Mouse (Mus musculus) hindbrain, postnatal 0 days (tissue): ENCODE measurements around the gene Taok1. TPM values are rescaled to one million over a fixed set of nuclear protein-coding genes. Genes with fewer than 3 reads are reported as not detected.

ENCODE experiments used
- ATAC-seq: fragments of 200-750 bp; cut with Nextera tagmentation; 2 replicates; pipeline ENCODE4 v1.8.0; 2017; ENCODE audit warnings: mild to moderate bottlenecking, moderate TSS enrichment, moderate library complexity
- DNase-seq: peaks from one replicate; pipeline ENCODE4 v3.0.0-alpha.2; 2015; ENCODE audit warnings: low spot score
- H3K27ac ChIP-seq: fragments of 300-500 bp; sonication (generic); 2 replicates; pipeline ENCODE4 v1.5.1; 2014; ENCODE audit warnings: mild to moderate bottlenecking
- H3K27me3 ChIP-seq: fragments of 300-500 bp; sonication (generic); 2 replicates; pipeline ENCODE4 v1.6.1; 2014; ENCODE audit warnings: low read length, mixed read lengths; ENCODE audit not compliant: insufficient read depth
- H3K36me3 ChIP-seq: fragments of 300-500 bp; sonication (generic); 2 replicates; pipeline ENCODE4 v1.6.1; 2014; ENCODE audit warnings: low read length, mixed read lengths; ENCODE audit not compliant: insufficient read depth
- H3K4me1 ChIP-seq: fragments of 300-500 bp; sonication (generic); 2 replicates; pipeline ENCODE4 v1.6.1; 2014; ENCODE audit warnings: antibody characterized with exemption, low read length, mixed read lengths; ENCODE audit not compliant: insufficient read depth
- H3K4me2 ChIP-seq: fragments of 300-500 bp; sonication (generic); 2 replicates; pipeline ENCODE4 v1.6.1; 2014; ENCODE audit warnings: low read depth, mild to moderate bottlenecking, low read length, moderate library complexity, mixed read lengths
- H3K4me3 ChIP-seq: fragments of 300-500 bp; sonication (generic); 2 replicates; pipeline ENCODE4 v1.5.1; 2014; ENCODE audit warnings: low read length
- H3K9ac ChIP-seq: fragments of 300-500 bp; sonication (generic); replicated peaks from 2 replicates; pipeline ENCODE4 v1.6.1; 2014; ENCODE audit warnings: mild to moderate bottlenecking, low read length, moderate library complexity, mixed read lengths
- H3K9me3 ChIP-seq: fragments of 300-500 bp; sonication (generic); 2 replicates; pipeline ENCODE4 v1.6.1; 2016; ENCODE audit warnings: low read length, mixed read lengths
- CTCF ChIP-seq: IDR thresholded peaks from 2 replicates; pipeline ENCODE4 v1.5.1; 2016; ENCODE audit warnings: antibody characterized with exemption, control low read depth, low read depth
- WGBS: fragments of 180-500 bp; shearing (Covaris S2); extraction: QIAGEN DNeasy Blood & Tissue Kit; methylation state at CpG from one replicate; pipeline ENCODE4 v1.1.7; 2014; 5-methylcytosine and 5-hydroxymethylcytosine counted together
- polyA plus RNA-seq: library from polyadenylated mRNA; unstranded; fragments of >200 nt; fragmentation: Nextera tagmentation; extraction: Ambion mirVana; gene quantifications from 2 replicates; pipeline ENCODE4 v1.2.1, GENCODE M21; 2015
- total RNA-seq: library from RNA; depleted of rRNA; stranded (reverse); fragments of >200 nt; gene quantifications from 2 replicates; pipeline ENCODE4 v1.2.3, GENCODE M21; 2014

Taok1 gene
- total and polyA plus RNA-seq, 2 experiments from 2014 or later, result 27.1 to 50.6 TPM

GRCm38 (mm10) chr11:77520601-77521529, 86.8 kb downstream of the Taok1 start:
- Histone ChIP-seq H3K27me3 (peaks cover 8% of the 10 kb centered on the region; the same call in 1 of the 2 replicates), H3K27ac (no peak overlapping the region), H3K36me3 (no peaks in the 10 kb centered on the region), H3K9me3 (no peaks in the 10 kb centered on the region), H3K4me2 (no peak overlapping the region), H3K9ac (no peak overlapping the region), H3K4me1 (no peaks in the 10 kb centered on the region), H3K4me3 (no peak overlapping the region)
- 49% methylated on average over 5 of the region's 5 CpGs for WGBS
- ATAC-seq (no peak), DNase-seq (no peak)
- no peak for TF ChIP-seq CTCF

DNA sequence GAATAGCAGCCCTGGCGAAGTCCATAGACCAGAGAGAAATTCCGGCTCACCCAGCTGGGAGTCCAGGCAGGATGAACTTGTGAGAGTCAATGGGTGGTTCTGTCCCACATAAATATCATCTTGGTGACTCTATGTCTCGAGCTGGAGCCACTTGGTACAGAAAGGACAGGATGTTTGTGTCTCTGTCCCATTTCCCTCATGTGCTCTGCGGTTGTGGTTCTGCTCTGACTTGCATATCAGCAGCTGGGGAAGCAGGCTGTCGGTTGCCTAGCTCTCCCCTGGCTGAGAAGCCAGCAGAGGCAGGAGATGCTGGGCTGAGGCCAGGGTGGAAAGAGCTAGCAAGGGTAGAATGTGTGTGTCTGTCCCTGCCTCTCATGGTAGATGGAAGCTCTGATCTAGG, 88.6 kb downstream of the Taok1 start, which contains the start of gene Gm10392:
Gene Gm10392 (minus strand): TSS at position 156 of the 400 bp plus-strand sequence.
- Histone ChIP-seq H3K9ac (no peak within 1 kb of the TSS), H3K9me3 (no peaks in the 10 kb centered on the region), H3K4me2 (no peak within 1 kb of the TSS), H3K27me3 (peaks cover 12% of the 10 kb centered on the region; the same call in 1 of the 2 replicates), H3K4me3 (no peak within 1 kb of the TSS), H3K27ac (no peak within 1 kb of the TSS), H3K36me3 (no peaks in the 10 kb centered on the region), H3K4me1 (peaks cover 3% of the 10 kb centered on the region; the same call in 1 of the 2 replicates)
- TF ChIP-seq CTCF, result no peak
- DNase-seq (no peak), ATAC-seq (no peak)
- 67% methylated on average over 5 of the region's 5 CpGs for WGBS

- WGBS, result 66% methylated on average over 27 of the region's 27 CpGs
- Histone ChIP-seq H3K4me3 (no peak overlapping the region), H3K9ac (no peak overlapping the region), H3K27me3 (peaks cover 12% of the 10 kb centered on the region; the same call in 1 of the 2 replicates), H3K4me2 (no peak overlapping the region), H3K27ac (no peak overlapping the region), H3K36me3 (no peaks in the 10 kb centered on the region), H3K4me1 (peaks cover 8% of the 10 kb centered on the region; the same call in 1 of the 2 replicates), H3K9me3 (no peaks in the 10 kb centered on the region)
- no peak for DNase-seq
- no peak for ATAC-seq
- TF ChIP-seq CTCF, result no peak
Observed at GRCm38 (mm10) chr11:77518051-77518798, 89.4 kb downstream of the Taok1 start.

DNA sequence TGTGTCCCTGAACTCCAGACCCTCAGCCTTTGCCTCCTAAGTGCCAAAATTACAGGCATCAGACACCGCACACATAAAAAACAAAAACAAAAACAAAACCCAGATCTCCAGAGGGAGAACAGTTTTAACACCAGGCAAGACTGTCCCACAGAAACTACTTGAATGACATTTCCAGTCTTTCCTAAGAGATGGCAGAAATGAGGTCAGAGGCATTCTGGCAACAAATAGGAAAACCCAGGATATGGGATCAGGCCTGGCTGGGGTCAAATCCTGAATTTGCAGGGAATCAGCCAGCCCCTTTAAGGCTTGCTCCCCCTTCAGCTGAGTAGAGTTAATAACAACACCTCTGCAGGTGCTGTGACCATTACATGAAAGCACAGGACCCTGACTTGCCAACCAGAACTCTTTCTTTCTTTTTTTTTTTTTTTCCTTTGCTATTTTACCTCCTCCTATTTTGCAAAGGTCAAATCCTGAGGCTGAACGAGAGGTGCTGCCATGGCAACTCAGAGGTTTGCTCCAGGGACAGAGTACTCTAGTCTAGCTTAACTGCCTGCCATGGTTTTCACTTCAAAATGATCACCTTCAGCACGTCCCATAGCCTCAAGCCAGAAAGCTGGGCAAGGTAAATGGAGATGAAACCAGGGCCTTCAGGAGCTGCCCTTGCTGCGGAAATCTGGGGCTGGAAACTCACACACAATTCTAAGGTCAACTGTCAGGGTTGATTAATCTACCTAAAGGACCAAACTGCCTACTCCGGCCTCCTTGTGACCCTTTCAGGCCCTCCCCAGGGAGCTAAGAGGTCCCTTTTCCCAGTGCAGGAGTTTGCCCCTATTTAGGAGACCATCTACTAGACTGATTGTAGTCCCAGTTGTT, 90.8 kb downstream of the Taok1 start:
- no peak for TF ChIP-seq CTCF
- Histone ChIP-seq H3K27ac (no peak overlapping the region), H3K4me3 (no peak overlapping the region), H3K27me3 (peaks cover 12% of the 10 kb centered on the region; the same call in 1 of the 2 replicates), H3K4me1 (peaks cover 8% of the 10 kb centered on the region; the same call in 1 of the 2 replicates), H3K4me2 (no peak overlapping the region), H3K9me3 (no peaks in the 10 kb centered on the region), H3K9ac (no peak overlapping the region), H3K36me3 (no peaks in the 10 kb centered on the region)
- WGBS, result 60% methylated on average over 5 of the region's 5 CpGs
- ATAC-seq (no peak), DNase-seq (no peak)

GRCm38 (mm10) chr11:77515637-77516552, 91.7 kb downstream of the Taok1 start, which contains the start of gene Trp53i13:
Gene Trp53i13, minus strand, starts transcription at chr11:77515980.
- no peaks in the 10 kb centered on the region for H3K9me3 ChIP-seq
- peak within 1 kb of the TSS; percentile 78 for H3K4me2 ChIP-seq
- peak within 1 kb of the TSS; percentile 37; the same call in 1 of the 2 replicates for H3K9ac ChIP-seq
- DNase-seq (no peak), ATAC-seq (no peak)
- peaks cover 12% of the 10 kb centered on the region; the same call in 1 of the 2 replicates for H3K27me3 ChIP-seq
- no peak for TF ChIP-seq CTCF
- WGBS, result 11% methylated on average over 39 of the region's 39 CpGs
- H3K36me3 ChIP-seq, result no peaks in the 10 kb centered on the region
- peak within 1 kb of the TSS; percentile 48; the same call in 1 of the 2 replicates for H3K27ac ChIP-seq
- peaks cover 8% of the 10 kb centered on the region; the same call in 1 of the 2 replicates for H3K4me1 ChIP-seq
- H3K4me3 ChIP-seq, result peak within 1 kb of the TSS; percentile 47
